Mouse (Mus musculus): Measurements from ENCODE around the gene Glra4. TPM values are rescaled to one million over a fixed set of nuclear protein-coding genes. Genes with fewer than 3 reads are reported as not detected.

Gene Glra4
- polyA plus RNA-seq, 1 experiment from 2014 or later: 0.18 TPM

Other genes starting within 250 kb of the Glra4 start
- not detected in 2 replicates for gene Kir3dl2, start 236.1 kb downstream of the Glra4 start, polyA plus RNA-seq (2014; fragmentation: Nextera tagmentation; extraction: Ambion mirVana)
- gene Tceal3, start 189.3 kb downstream of the Glra4 start, polyA plus RNA-seq (2014; fragmentation: Nextera tagmentation; extraction: Ambion mirVana): 26.3 and 26.6 TPM in 2 replicates
- gene Tceal1, start 72.2 kb downstream of the Glra4 start, polyA plus RNA-seq (2014; fragmentation: Nextera tagmentation; extraction: Ambion mirVana): 16.4 and 17.4 TPM in 2 replicates
- gene Morf4l2, start 36.5 kb downstream of the Glra4 start, polyA plus RNA-seq (2014; fragmentation: Nextera tagmentation; extraction: Ambion mirVana): 655 and 681 TPM in 2 replicates
- 12.8 and 13.5 TPM in 2 replicates for gene Plp1, start 42.5 kb upstream of the Glra4 start, polyA plus RNA-seq (2014; fragmentation: Nextera tagmentation; extraction: Ambion mirVana)
- 0.89 and 1.2 TPM in 2 replicates for gene Rab9b, start 88.6 kb upstream of the Glra4 start, polyA plus RNA-seq (2014; fragmentation: Nextera tagmentation; extraction: Ambion mirVana)
- not detected in 2 replicates for gene H2bfm, start 147.2 kb upstream of the Glra4 start, polyA plus RNA-seq (2014; fragmentation: Nextera tagmentation; extraction: Ambion mirVana)
- gene Tmsb15b2, start 195.4 kb upstream of the Glra4 start, polyA plus RNA-seq (2014; fragmentation: Nextera tagmentation; extraction: Ambion mirVana): 52.9 and 64.3 TPM in 2 replicates
- 1.8 and 6.2 TPM in 2 replicates for gene Tmsb15l, start 196.7 kb upstream of the Glra4 start, polyA plus RNA-seq (2014; fragmentation: Nextera tagmentation; extraction: Ambion mirVana)
- 26.8 and 30.7 TPM in 2 replicates for gene Tmsb15b1, start 196.7 kb upstream of the Glra4 start, polyA plus RNA-seq (2014; fragmentation: Nextera tagmentation; extraction: Ambion mirVana)
- 21.5 and 23.3 TPM in 2 replicates for gene Zcchc18, start 213.0 kb upstream of the Glra4 start, polyA plus RNA-seq (2014; fragmentation: Nextera tagmentation; extraction: Ambion mirVana)

Data from embryonic facial prominence, embryonic 14.5 days (tissue).